ENCODE assay signal across 19 mouse cellular contexts in genomic region chr17:36844725-36845124, GRCm38 (mm10). TPM values are rescaled to one million over a fixed set of nuclear protein-coding genes. Genes with fewer than 3 reads are reported as not detected.
DNase-seq lines count a peak whose midpoint lies in the region; ATAC-seq and TF ChIP-seq lines count a peak whose summit lies in the region.
"Had no signal": no experiment of that assay in that cellular context is flagged by ENCODE, and none has a peak within 500 bp of the region (broad histone marks: within the 10 kb centered on the region; RNA-seq: fewer than 3 reads in every experiment).

No protein-coding gene starts in this region.

- WGBS in liver, postnatal 0 days (ENCODE audit: insufficient replicate concordance), result 47% methylated on average over 1 of the region's 1 CpGs

- H3K27ac ChIP-seq in MEL (ENCODE audit: control insufficient read depth, low read depth, low read length), result peak overlapping the region; percentile 56
- peak overlapping the region; percentile 42 for H3K27ac ChIP-seq in embryonic fibroblast, embryonic 13.5 days (ENCODE audit: insufficient read depth, low read length)
- H3K27ac ChIP-seq in liver, postnatal 0 days (ENCODE audit: low read depth), result peak overlapping the region; percentile 31
- H3K27ac ChIP-seq in layer of hippocampus, adult 2 months, result no peak overlapping the region
- H3K27ac ChIP-seq: hindbrain, embryonic 14.5 days; kidney, embryonic 15.5 days had no signal

- no peak for TF ChIP-seq CTCF in MEL (IDR thresholded peaks at IDR 0.05 in 2 of 3, conservative IDR thresholded peaks at IDR 0.05 in 1 of 3; ENCODE audit: control insufficient read depth in 1 of 3, insufficient read depth in 1 of 3, low read depth in 2 of 3, low read length in 3 of 3, poor library complexity in 1 of 3, severe bottlenecking in 1 of 3)
- no peak for TF ChIP-seq CTCF in embryonic fibroblast, embryonic 13.5 days (IDR thresholded peaks at IDR 0.05; ENCODE audit: borderline replicate concordance, insufficient read depth, low read length)
- TF ChIP-seq CTCF in liver, postnatal 0 days (IDR thresholded peaks at IDR 0.05; ENCODE audit: low read depth), result no peak
- TF ChIP-seq CTCF in layer of hippocampus, adult 2 months (conservative IDR thresholded peaks at IDR 0.05), result no peak

- intact Hi-C loops in heart, postnatal 10 days (cut with DNase I), result no loop called here

- TF ChIP-seq POLR2A in MEL (IDR thresholded peaks at IDR 0.05; ENCODE audit: control insufficient read depth in 1 of 2, insufficient read depth in 1 of 2, low read depth in 1 of 2, low read length in 2 of 2, poor library complexity in 1 of 2), result no peak
- TF ChIP-seq POLR2A in embryonic fibroblast, embryonic 13.5 days (IDR thresholded peaks at IDR 0.05; ENCODE audit: low read depth, low read length), result no peak

- H3K36me3 ChIP-seq in MEL (ENCODE audit: control insufficient read depth in 1 of 2, insufficient read depth in 2 of 2, low read length in 2 of 2), result peaks cover 0 to 30% of the 10 kb centered on the region in 2 experiments; a peak in 2 of 4 replicates
- no peaks in the 10 kb centered on the region; the same call in 1 of the 2 replicates for H3K36me3 ChIP-seq in liver, postnatal 0 days (replicated peaks; ENCODE audit: insufficient read depth, low read length)
- H3K36me3 ChIP-seq: kidney, embryonic 15.5 days had no signal

- H3K4me2 ChIP-seq in liver, postnatal 0 days (ENCODE audit: low read depth, low read length), result no peak overlapping the region
- H3K4me2 ChIP-seq: hindbrain, embryonic 14.5 days; kidney, embryonic 15.5 days; lung, embryonic 14.5 days had no signal

- DNase-seq in heart, adult 11 months, result peak; percentile 89
- no peak for DNase-seq in heart, postnatal 10 days
- DNase-seq in MEL (ENCODE audit: low read depth, low spot score), result no peak
- DNase-seq in liver, postnatal 0 days, result peak; percentile 17
- no peak for DNase-seq in layer of hippocampus, adult 2 months (ENCODE audit: low spot score in 2 of 2)
- DNase-seq in thymus, postnatal 4 days, result no peak
- DNase-seq in cerebellum, adult 11 months, result no peak
- DNase-seq: cerebellum, adult 18-20 months; right cerebral cortex, postnatal 14 days; thymus, adult 2 months had no signal

- no peak for ATAC-seq in liver, postnatal 0 days

- H3K79me2 ChIP-seq in MEL (ENCODE audit: control insufficient read depth, insufficient read depth, low read length, poor library complexity), result no peaks in the 10 kb centered on the region

- H3K4me3 ChIP-seq in MEL (ENCODE audit: control insufficient read depth in 1 of 2, insufficient read depth in 1 of 2, low read depth in 2 of 2, low read length in 2 of 2), result no peak overlapping the region
- no peak overlapping the region for H3K4me3 ChIP-seq in embryonic fibroblast, embryonic 13.5 days (ENCODE audit: insufficient read depth, low read length)
- no peak overlapping the region for H3K4me3 ChIP-seq in liver, postnatal 0 days (ENCODE audit: low read depth, low read length)
- no peak overlapping the region for H3K4me3 ChIP-seq in layer of hippocampus, adult 2 months
- H3K4me3 ChIP-seq: kidney, embryonic 15.5 days had no signal

- H3K9ac ChIP-seq in MEL (ENCODE audit: control insufficient read depth, low read depth, low read length, poor library complexity, severe bottlenecking), result no peak overlapping the region
- H3K9ac ChIP-seq in liver, postnatal 0 days (replicated peaks), result no peak overlapping the region
- H3K9ac ChIP-seq: hindbrain, embryonic 14.5 days; kidney, embryonic 15.5 days; lung, embryonic 14.5 days had no signal

- H3K9me3 ChIP-seq in MEL (replicated peaks; ENCODE audit: insufficient read depth, low read length), result no peaks in the 10 kb centered on the region
- H3K9me3 ChIP-seq in liver, postnatal 0 days (ENCODE audit: low read length), result no peaks in the 10 kb centered on the region
- H3K9me3 ChIP-seq: kidney, embryonic 15.5 days had no signal

- TF ChIP-seq RAD21 in MEL (IDR thresholded peaks at IDR 0.05; ENCODE audit: low read depth, low read length), result no peak

- H3K4me1 ChIP-seq in MEL (ENCODE audit: control insufficient read depth in 1 of 2, insufficient read depth in 2 of 2, low read length in 2 of 2), result peaks cover 19 to 27% of the 10 kb centered on the region in 2 experiments
- peaks cover 16% of the 10 kb centered on the region for H3K4me1 ChIP-seq in embryonic fibroblast, embryonic 13.5 days (ENCODE audit: control insufficient read depth, insufficient read depth, low read length)
- peaks cover 30% of the 10 kb centered on the region for H3K4me1 ChIP-seq in liver, postnatal 0 days (ENCODE audit: insufficient read depth)

- 0 out of 4 replicates have a peak, but pooled peaks of 1 of the 2 experiments have one; percentile 0 for TF ChIP-seq EP300 in MEL (IDR thresholded peaks at IDR 0.05; ENCODE audit: low read depth in 1 of 2, low read length in 2 of 2)
- TF ChIP-seq EP300 in liver, postnatal 0 days (IDR thresholded peaks at IDR 0.05; ENCODE audit: low read depth), result no peak

- no peaks in the 10 kb centered on the region for H3K27me3 ChIP-seq in MEL (ENCODE audit: control insufficient read depth in 1 of 2, insufficient read depth in 2 of 2, low read length in 2 of 2)
- no peaks in the 10 kb centered on the region for H3K27me3 ChIP-seq in liver, postnatal 0 days (ENCODE audit: insufficient read depth, low read length)
- H3K27me3 ChIP-seq: kidney, embryonic 15.5 days had no signal

TF ChIP-seq in MEL, 35 proteins besides CTCF, POLR2A, EP300 and RAD21:
- TF ChIP-seq ZKSCAN1 (IDR thresholded peaks at IDR 0.05; ENCODE audit: low read depth, low read length), result peak; percentile 55; the same call in 1 of the 2 replicates
- 0 out of 2 replicates have a peak, but pooled peaks have one; percentile 4 for TF ChIP-seq RCOR1 (IDR thresholded peaks at IDR 0.05; ENCODE audit: low read depth, low read length)
- TF ChIP-seq TCF12 (IDR thresholded peaks at IDR 0.05; ENCODE audit: low read depth, low read length), result peak; percentile 13; the same call in 1 of the 2 replicates
- TF ChIP-seq ELF1 (IDR thresholded peaks at IDR 0.05; ENCODE audit: low read depth, low read length), result no peak
- TF ChIP-seq GATA1 (IDR thresholded peaks at IDR 0.05; ENCODE audit: low read depth, low read length), result no peak
- TF ChIP-seq MYC (IDR thresholded peaks at IDR 0.05; ENCODE audit: low read depth, low read length), result no peak
- TF ChIP-seq MAZ (IDR thresholded peaks at IDR 0.05; ENCODE audit: low read depth, low read length), result no peak

RNA-seq across cellular contexts. Expression of gene Trim26, which starts 7.8 kb away (rescaled TPM):
- total RNA-seq in heart, postnatal 10 days (2021), result 10 to 100 TPM; 23.1 to 24.2 TPM
- 4.9 and 5.6 TPM in 2 replicates for total RNA-seq in MEL (2012; rRNA removed)
- 10 to 100 TPM in 1 of 2 experiments, not detected in 1; 12.4 TPM for polyA plus RNA-seq in MEL (2012; ENCODE audit: insufficient read depth in 1 of 2, insufficient read length in 2 of 2, low read depth in 1 of 2, low replicate concordance in 2 of 2, missing spikeins in 1 of 2)
- polyA plus RNA-seq in embryonic fibroblast, embryonic 13.5 days (2011; ENCODE audit: insufficient read length, low read depth, missing spikeins), result 46.6 and 49.5 TPM in 2 replicates
- polyA plus RNA-seq in liver, postnatal 0 days (2015; fragmentation: Nextera tagmentation; extraction: Ambion mirVana), result 16.8 and 19.1 TPM in 2 replicates
- 10 to 100 TPM; 22.5 to 26.1 TPM for total RNA-seq in layer of hippocampus, adult 2 months (2021)

RNA-seq across cellular contexts. Expression of gene Trim15, which starts 22.3 kb away (rescaled TPM):
- not detected for total RNA-seq in heart, postnatal 10 days (2021)
- total RNA-seq in MEL (2012; rRNA removed), result not detected in 2 replicates
- polyA plus RNA-seq in MEL (2012; ENCODE audit: insufficient read depth in 1 of 2, insufficient read length in 2 of 2, low read depth in 1 of 2, low replicate concordance in 2 of 2, missing spikeins in 1 of 2), result under 1 TPM in 1 of 2 experiments, not detected in 1; 0.07 TPM
- not detected in 2 replicates for polyA plus RNA-seq in embryonic fibroblast, embryonic 13.5 days (2011; ENCODE audit: insufficient read length, low read depth, missing spikeins)
- 0.12 TPM in 1 of 2 replicates, not detected in the other for polyA plus RNA-seq in liver, postnatal 0 days (2015; fragmentation: Nextera tagmentation; extraction: Ambion mirVana)
- total RNA-seq in layer of hippocampus, adult 2 months (2021), result not detected
- total RNA-seq: gastrocnemius, postnatal 4 days; left cerebral cortex, postnatal 25 days; megakaryocyte-erythroid progenitor cell, adult 5-6 weeks had no signal
- polyA plus RNA-seq: heart, embryonic 14.5 days had no signal

RNA-seq across cellular contexts. Expression of gene Trim10, which starts 24.6 kb away (rescaled TPM):
- under 1 TPM; 0.60 to 0.93 TPM for total RNA-seq in heart, postnatal 10 days (2021)
- 20.6 and 30.2 TPM in 2 replicates for total RNA-seq in MEL (2012; rRNA removed)
- polyA plus RNA-seq in MEL (2012; ENCODE audit: insufficient read depth in 1 of 2, insufficient read length in 2 of 2, low read depth in 1 of 2, low replicate concordance in 2 of 2, missing spikeins in 1 of 2), result 10 to 100 TPM in 1 of 2 experiments, not detected in 1; 30.4 TPM
- polyA plus RNA-seq in embryonic fibroblast, embryonic 13.5 days (2011; ENCODE audit: insufficient read length, low read depth, missing spikeins), result not detected in 2 replicates
- 85.7 and 86.7 TPM in 2 replicates for polyA plus RNA-seq in liver, postnatal 0 days (2015; fragmentation: Nextera tagmentation; extraction: Ambion mirVana)
- not detected for total RNA-seq in layer of hippocampus, adult 2 months (2021)
- total RNA-seq: left cerebral cortex, postnatal 25 days had no signal
- polyA plus RNA-seq: thymus, adult 2 months had no signal

RNA-seq across cellular contexts. Expression of gene H2-M10.6, which starts 32.8 kb away (rescaled TPM):
- not detected for total RNA-seq in heart, postnatal 10 days (2021)
- total RNA-seq in MEL (2012; rRNA removed), result not detected in 2 replicates
- polyA plus RNA-seq in MEL (2012; ENCODE audit: insufficient read depth in 1 of 2, insufficient read length in 2 of 2, low read depth in 1 of 2, low replicate concordance in 2 of 2, missing spikeins in 1 of 2), result not detected
- not detected in 2 replicates for polyA plus RNA-seq in embryonic fibroblast, embryonic 13.5 days (2011; ENCODE audit: insufficient read length, low read depth, missing spikeins)
- polyA plus RNA-seq in liver, postnatal 0 days (2015; fragmentation: Nextera tagmentation; extraction: Ambion mirVana), result not detected in 2 replicates
- not detected for total RNA-seq in layer of hippocampus, adult 2 months (2021)
- total RNA-seq: gastrocnemius, postnatal 4 days; left cerebral cortex, postnatal 25 days; megakaryocyte-erythroid progenitor cell, adult 5-6 weeks had no signal
- polyA plus RNA-seq: heart, embryonic 14.5 days; hindbrain, embryonic 14.5 days; kidney, embryonic 15.5 days; lung, embryonic 14.5 days; neural tube, embryonic 14.5 days; thymus, adult 2 months had no signal

RNA-seq across cellular contexts. Expression of gene Trim40, which starts 45.2 kb away (rescaled TPM):
- total RNA-seq in heart, postnatal 10 days (2021), result not detected
- 0.04 TPM in 1 of 2 replicates, not detected in the other for total RNA-seq in MEL (2012; rRNA removed)
- polyA plus RNA-seq in MEL (2012; ENCODE audit: insufficient read depth in 1 of 2, insufficient read length in 2 of 2, low read depth in 1 of 2, low replicate concordance in 2 of 2, missing spikeins in 1 of 2), result under 1 TPM in 1 of 2 experiments, not detected in 1; 0.04 TPM
- polyA plus RNA-seq in embryonic fibroblast, embryonic 13.5 days (2011; ENCODE audit: insufficient read length, low read depth, missing spikeins), result not detected in 2 replicates
- polyA plus RNA-seq in liver, postnatal 0 days (2015; fragmentation: Nextera tagmentation; extraction: Ambion mirVana), result not detected in 2 replicates
- total RNA-seq in layer of hippocampus, adult 2 months (2021), result not detected
- total RNA-seq: gastrocnemius, postnatal 4 days; left cerebral cortex, postnatal 25 days; megakaryocyte-erythroid progenitor cell, adult 5-6 weeks had no signal
- polyA plus RNA-seq: heart, embryonic 14.5 days; hindbrain, embryonic 14.5 days; kidney, embryonic 15.5 days; lung, embryonic 14.5 days; neural tube, embryonic 14.5 days had no signal

Comparison
In these comparisons a context has a peak if more than half of its experiments do, and no peak if none do; other contexts are left out.
1. DNase-seq: peak in heart, adult 11 months (single experiment) and liver, postnatal 0 days (single experiment); none in heart, postnatal 10 days (0 of 2), MEL (single experiment), layer of hippocampus, adult 2 months (0 of 2), thymus, postnatal 4 days (single experiment) and cerebellum, adult 11 months (single experiment).
2. RNA of gene Trim10, which starts 24.6 kb away (total RNA-seq): 20.6 to 30.2 TPM in MEL; 0.60 to 0.93 TPM in heart, postnatal 10 days and not detected in layer of hippocampus, adult 2 months; every median in the first group is over 10 times any median in the second.